Mouse (Mus musculus) midbrain, embryonic 16.5 days (tissue): ENCODE results near the gene Dhps. TPM values are rescaled to one million over a fixed set of nuclear protein-coding genes. Genes with fewer than 3 reads are reported as not detected.

Experiments used
- ATAC-seq: fragments of 200-750 bp; cut with Nextera tagmentation; 2 replicates; pipeline ENCODE4 v1.8.0; 2017; ENCODE audit warnings: moderate TSS enrichment
- H3K27ac ChIP-seq: fragments of 300-500 bp; sonication (generic); 2 replicates; pipeline ENCODE4 v1.5.1; 2014; ENCODE audit warnings: mild to moderate bottlenecking, low read length, mixed read lengths
- H3K27me3 ChIP-seq: fragments of 300-500 bp; sonication (generic); 2 replicates; pipeline ENCODE4 v1.6.1; 2014; ENCODE audit warnings: low read depth, low read length, mixed read lengths; ENCODE audit not compliant: control insufficient read depth, insufficient read depth
- H3K36me3 ChIP-seq: fragments of 300-500 bp; sonication (generic); 2 replicates; pipeline ENCODE4 v1.6.1; 2014; ENCODE audit warnings: mild to moderate bottlenecking, low read length, moderate library complexity, mixed read lengths; ENCODE audit not compliant: control insufficient read depth, insufficient read depth
- H3K4me1 ChIP-seq: fragments of 300-500 bp; sonication (generic); 2 replicates; pipeline ENCODE4 v1.6.1; 2014; ENCODE audit warnings: mild to moderate bottlenecking, low read length, mixed read lengths; ENCODE audit not compliant: control insufficient read depth, insufficient read depth
- H3K4me2 ChIP-seq: fragments of 300-500 bp; sonication (generic); 2 replicates; pipeline ENCODE4 v1.6.1; 2014; ENCODE audit warnings: mild to moderate bottlenecking, low read length, mixed read lengths
- H3K4me3 ChIP-seq: fragments of 300-500 bp; sonication (generic); 2 replicates; pipeline ENCODE4 v1.5.1; 2014; ENCODE audit warnings: low read depth, mild to moderate bottlenecking, low read length, moderate library complexity, mixed read lengths
- H3K9ac ChIP-seq: fragments of 300-500 bp; sonication (generic); 2 replicates; pipeline ENCODE4 v1.6.1; 2014; ENCODE audit warnings: low read depth, low read length, mixed read lengths
- H3K9me3 ChIP-seq: fragments of 300-500 bp; sonication (generic); replicated peaks from 2 replicates; pipeline ENCODE4 v1.6.1; 2014; ENCODE audit warnings: mild to moderate bottlenecking, low read length, mixed read lengths; ENCODE audit not compliant: control insufficient read depth, poor library complexity, severe bottlenecking
- WGBS: fragments of 180-500 bp; shearing (Covaris S2); extraction: QIAGEN DNeasy Blood & Tissue Kit; methylation state at CpG from one replicate; pipeline ENCODE4 v1.1.7; 2014; 5-methylcytosine and 5-hydroxymethylcytosine counted together
- polyA plus RNA-seq: library from polyadenylated mRNA; unstranded; fragments of >200 nt; fragmentation: Nextera tagmentation; extraction: Ambion mirVana; gene quantifications from 2 replicates; pipeline ENCODE4 v1.2.1, GENCODE M21; 2015

Dhps gene
- polyA plus RNA-seq, 1 experiment from 2014 or later: 120 TPM

DNA sequence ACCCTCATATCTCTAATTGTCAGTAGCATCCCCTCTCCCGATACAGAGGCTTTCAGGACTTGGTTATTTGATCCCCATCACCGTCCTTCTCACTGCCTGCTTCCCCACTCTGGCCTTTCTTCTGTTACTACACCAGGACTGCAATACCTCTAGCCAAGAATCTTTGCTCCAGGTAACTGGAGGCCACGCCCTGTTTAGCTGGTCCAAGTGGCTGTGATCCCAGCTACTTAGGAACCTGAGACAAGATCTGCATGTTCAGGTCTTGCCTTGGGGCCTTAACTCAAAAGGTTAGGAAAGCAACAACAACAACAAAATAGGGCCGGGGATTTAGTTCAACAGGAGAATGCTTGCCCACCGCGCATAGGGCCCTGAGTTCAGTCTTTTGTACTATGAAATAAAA is 27.9 kb upstream of the Dhps start:
- no peaks in the 10 kb centered on the region for H3K9me3 ChIP-seq
- H3K27ac ChIP-seq: no peak overlapping the region
- peaks cover 7% of the 10 kb centered on the region for H3K4me1 ChIP-seq
- no peak for ATAC-seq
- H3K4me2 ChIP-seq: no peak overlapping the region
- H3K27me3 ChIP-seq: no peaks in the 10 kb centered on the region
- no peak overlapping the region for H3K9ac ChIP-seq
- H3K4me3 ChIP-seq: no peak overlapping the region
- peaks cover 21% of the 10 kb centered on the region for H3K36me3 ChIP-seq
- WGBS: 95% methylated on average over 6 of the region's 6 CpGs

DNA sequence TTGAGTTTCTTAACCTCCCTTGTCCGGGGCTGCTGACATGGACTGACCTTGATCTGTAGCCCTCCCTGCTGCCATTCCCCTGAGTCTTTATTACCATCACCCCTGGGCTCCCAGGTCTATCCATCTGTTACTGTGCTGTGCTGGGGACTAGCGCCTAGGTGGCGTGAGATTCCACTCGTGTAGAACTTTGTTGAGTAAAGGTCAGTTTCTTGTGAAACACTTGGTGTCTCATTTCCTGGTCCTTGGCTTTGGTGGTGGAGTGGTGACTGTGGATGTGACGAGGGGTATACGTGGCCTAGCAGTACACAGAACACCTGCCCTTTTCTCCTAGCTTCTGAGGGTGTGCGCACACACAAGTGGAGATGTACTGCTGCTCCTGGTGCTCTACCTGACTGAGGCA is 14.2 kb upstream of the Dhps start:
- Histone ChIP-seq H3K36me3 (peaks cover 16% of the 10 kb centered on the region), H3K9me3 (no peaks in the 10 kb centered on the region), H3K4me3 (no peak overlapping the region), H3K9ac (no peak overlapping the region), H3K27ac (no peak overlapping the region), H3K4me1 (peaks cover 17% of the 10 kb centered on the region), H3K27me3 (no peaks in the 10 kb centered on the region), H3K4me2 (no peak overlapping the region)
- 83% methylated on average over 7 of the region's 7 CpGs for WGBS
- ATAC-seq: no peak

GRCm38 (mm10) chr8:85059879-85060616 is 11.5 kb upstream of the Dhps start, which contains the start of gene Fbxw9:
Gene Fbxw9 (plus strand): TSS chr8:85060055.
- H3K4me1 ChIP-seq: peaks cover 17% of the 10 kb centered on the region
- no peaks in the 10 kb centered on the region for H3K9me3 ChIP-seq
- peak within 1 kb of the TSS; percentile 88 for H3K9ac ChIP-seq
- H3K4me2 ChIP-seq: peak within 1 kb of the TSS; percentile 63
- under 1% methylated on average over 52 of the region's 53 CpGs for WGBS
- peak within 1 kb of the TSS; percentile 84 for H3K27ac ChIP-seq
- peak; percentile 95 for ATAC-seq
- H3K27me3 ChIP-seq: no peaks in the 10 kb centered on the region
- H3K36me3 ChIP-seq: peaks cover 12% of the 10 kb centered on the region
- peak within 1 kb of the TSS; percentile 96 for H3K4me3 ChIP-seq

DNA sequence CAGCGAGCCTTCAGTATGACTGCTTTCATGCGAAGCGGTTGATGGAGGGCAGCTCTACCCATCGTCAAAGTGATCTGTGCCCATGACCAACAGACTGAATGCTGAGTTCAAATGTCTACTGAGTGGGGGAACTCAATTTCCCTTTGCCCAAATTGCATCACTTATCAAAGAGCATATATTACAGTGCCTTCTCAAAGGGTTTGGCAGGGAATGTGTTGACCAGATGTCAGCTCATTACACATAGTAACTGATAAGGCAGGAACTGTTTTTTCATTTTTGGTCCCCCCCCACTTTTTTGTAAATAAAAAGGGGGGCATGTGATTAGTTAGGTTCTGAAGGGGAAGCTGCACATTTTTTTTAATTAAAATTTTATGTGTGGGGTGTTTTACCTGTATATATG is 9.0 kb upstream of the Dhps start:
- H3K36me3 ChIP-seq: peaks cover 15% of the 10 kb centered on the region
- 94% methylated on average over 4 of the region's 4 CpGs for WGBS

DNA sequence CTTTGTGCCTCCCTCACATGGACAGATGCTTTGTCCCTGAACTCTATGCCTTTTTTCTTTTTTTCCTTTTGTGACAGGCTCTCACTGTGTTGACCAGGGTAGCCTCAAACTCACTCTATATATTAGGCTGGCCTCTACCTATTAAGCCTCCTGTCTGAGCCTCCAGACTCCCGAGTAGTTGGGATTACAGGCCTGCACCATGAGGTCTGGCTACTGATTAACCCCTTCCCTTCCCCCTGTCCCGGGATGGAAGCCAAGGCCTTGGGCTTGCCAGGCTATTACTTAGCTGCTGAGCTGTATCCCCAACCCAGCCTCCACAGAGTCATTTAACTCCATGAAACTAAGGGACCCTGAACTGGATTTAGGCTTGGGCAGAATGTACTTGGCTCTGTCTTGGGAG is 6.3 kb upstream of the Dhps start:
- H3K4me1 ChIP-seq: peaks cover 17% of the 10 kb centered on the region
- H3K4me3 ChIP-seq: no peak overlapping the region
- no peak overlapping the region for H3K4me2 ChIP-seq
- ATAC-seq: no peak
- WGBS: 37% methylated on average over 2 of the region's 2 CpGs
- no peak overlapping the region for H3K9ac ChIP-seq
- H3K27me3 ChIP-seq: no peaks in the 10 kb centered on the region
- H3K9me3 ChIP-seq: no peaks in the 10 kb centered on the region
- H3K27ac ChIP-seq: no peak overlapping the region
- H3K36me3 ChIP-seq: peaks cover 20% of the 10 kb centered on the region

More for the DNA sequence above, 9.0 kb upstream of the Dhps start:
- Histone ChIP-seq H3K4me3 (no peak overlapping the region), H3K4me1 (peaks cover 17% of the 10 kb centered on the region), H3K9ac (no peak overlapping the region), H3K4me2 (no peak overlapping the region), H3K27me3 (no peaks in the 10 kb centered on the region), H3K9me3 (no peaks in the 10 kb centered on the region), H3K27ac (no peak overlapping the region)
- no peak for ATAC-seq

GRCm38 (mm10) chr8:85067155-85067554 is 4.4 kb upstream of the Dhps start:
- H3K9me3 ChIP-seq: no peaks in the 10 kb centered on the region
- peaks cover 4% of the 10 kb centered on the region for H3K4me1 ChIP-seq
- no peak for ATAC-seq
- H3K4me3 ChIP-seq: no peak overlapping the region
- no peaks in the 10 kb centered on the region for H3K27me3 ChIP-seq
- WGBS: 95% methylated on average over 2 of the region's 2 CpGs
- no peak overlapping the region for H3K9ac ChIP-seq
- H3K27ac ChIP-seq: no peak overlapping the region
- H3K4me2 ChIP-seq: no peak overlapping the region
- peaks cover 20% of the 10 kb centered on the region for H3K36me3 ChIP-seq

DNA sequence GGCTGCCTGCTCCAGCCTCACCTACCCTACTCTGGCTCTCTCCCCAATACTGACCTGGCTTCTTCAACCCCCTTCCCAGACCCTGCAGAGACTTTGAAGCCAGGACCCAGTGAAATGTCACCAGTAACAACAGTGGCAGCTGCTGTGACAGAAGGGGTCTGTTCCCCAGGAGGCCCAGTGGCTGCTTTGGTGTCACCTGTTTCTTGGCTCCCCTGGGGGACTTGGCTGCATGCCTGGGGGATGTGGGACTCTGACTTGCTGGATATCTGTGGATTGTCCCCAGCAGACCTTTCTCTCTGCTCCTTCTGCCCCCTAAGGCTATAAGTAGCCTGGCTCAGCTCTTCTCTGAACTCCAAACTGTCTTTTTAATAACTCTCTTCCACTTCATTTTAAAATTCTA is 3.6 kb upstream of the Dhps start, which contains the start of gene Gm5741:
Gene Gm5741 (minus strand): TSS at position 1 of the 400 bp plus-strand sequence.
- H3K27me3 ChIP-seq: no peaks in the 10 kb centered on the region
- H3K4me3 ChIP-seq: no peak within 1 kb of the TSS
- no peaks in the 10 kb centered on the region for H3K9me3 ChIP-seq
- peaks cover 8% of the 10 kb centered on the region for H3K4me1 ChIP-seq
- H3K4me2 ChIP-seq: no peak within 1 kb of the TSS
- peaks cover 16% of the 10 kb centered on the region for H3K36me3 ChIP-seq
- H3K9ac ChIP-seq: no peak within 1 kb of the TSS
- H3K27ac ChIP-seq: no peak within 1 kb of the TSS
- ATAC-seq: no peak

GRCm38 (mm10) chr8:85071041-85071440 is 516 bp upstream of the Dhps start:
- no peak for ATAC-seq
- no peaks in the 10 kb centered on the region for H3K9me3 ChIP-seq
- H3K4me1 ChIP-seq: peaks cover 10% of the 10 kb centered on the region
- H3K27ac ChIP-seq: peak overlapping the region; percentile 91
- peak overlapping the region; percentile 85; the same call in 1 of the 2 replicates for H3K9ac ChIP-seq
- WGBS: 86% methylated on average over 5 of the region's 5 CpGs
- H3K36me3 ChIP-seq: peaks cover 18% of the 10 kb centered on the region
- peak overlapping the region; percentile 64 for H3K4me2 ChIP-seq
- H3K27me3 ChIP-seq: no peaks in the 10 kb centered on the region
- H3K4me3 ChIP-seq: peak overlapping the region; percentile 86; the same call in 1 of the 2 replicates

DNA sequence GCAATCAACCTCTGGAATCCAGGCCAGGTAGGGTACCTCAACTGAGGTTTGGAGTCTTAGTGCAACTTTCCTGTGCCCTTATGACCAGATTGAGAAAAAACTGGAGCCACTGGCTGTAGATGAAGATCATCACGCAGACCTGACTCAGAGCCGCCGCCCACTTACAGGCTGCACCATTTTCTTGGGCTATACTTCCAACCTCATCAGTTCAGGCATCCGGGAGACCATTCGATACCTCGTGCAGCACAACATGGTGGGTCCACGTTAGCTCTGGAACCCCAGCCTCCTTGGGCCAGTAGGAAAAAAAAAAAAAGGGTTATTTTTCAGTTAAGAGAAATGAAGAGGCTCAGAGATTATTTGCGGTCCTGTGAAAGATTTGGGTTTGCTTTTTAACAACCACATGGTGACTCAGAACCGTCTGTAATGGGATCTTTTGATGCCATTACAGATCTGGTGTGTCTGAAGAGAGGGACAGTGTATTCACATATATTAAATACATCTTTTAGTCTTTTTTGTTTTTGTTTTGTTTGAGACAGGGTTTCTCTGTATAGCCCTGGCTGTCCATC is 890 bp downstream of the Dhps start:
- 44% methylated on average over 9 of the region's 9 CpGs for WGBS
- peak overlapping the region; percentile 85 for H3K9ac ChIP-seq
- H3K4me1 ChIP-seq: peaks cover 10% of the 10 kb centered on the region
- no peaks in the 10 kb centered on the region for H3K9me3 ChIP-seq
- peak overlapping the region; percentile 86 for H3K4me3 ChIP-seq
- H3K4me2 ChIP-seq: peak overlapping the region; percentile 64
- peaks cover 14% of the 10 kb centered on the region; the same call in 1 of the 2 replicates for H3K36me3 ChIP-seq
- no peaks in the 10 kb centered on the region for H3K27me3 ChIP-seq
- peak overlapping the region; percentile 91 for H3K27ac ChIP-seq
- no peak for ATAC-seq
